Mouse (Mus musculus): ENCODE results near the gene Ccser1. TPM values are rescaled to one million over a fixed set of nuclear protein-coding genes. Genes with fewer than 3 reads are reported as not detected.
A peak's percentile ranks its signal among the peaks of the same experiment; 100 is the strongest.

Ccser1 gene
- total and polyA plus RNA-seq, 3 experiments = 0.45 to 1.7 (median 0.94) TPM

GRCm38 (mm10) chr6:61292927-61293326 is 112.8 kb downstream of the Ccser1 start:
- Histone ChIP-seq H3K9ac (ENCODE audit: low read depth, low read length) (no peak overlapping the region), H3K36me3 (ENCODE audit: control insufficient read depth, insufficient read depth, low read length) (no peaks in the 10 kb centered on the region), H3K79me2 (replicated peaks; ENCODE audit: control insufficient read depth, insufficient read depth, low read length) (no peaks in the 10 kb centered on the region), H3K4me3 (no peak overlapping the region), H3K27ac (no peak overlapping the region), H3K27me3 (ENCODE audit: control insufficient read depth, insufficient read depth, low read length) (no peaks in the 10 kb centered on the region), H3K4me1 (ENCODE audit: control insufficient read depth, insufficient read depth, low read length) (peaks cover 2% of the 10 kb centered on the region; the same call in 1 of the 2 replicates)
- TF ChIP-seq POLR2A (IDR thresholded peaks at IDR 0.05; ENCODE audit: insufficient read depth, low read depth, low read length) (no peak), CTCF (IDR thresholded peaks at IDR 0.05) (no peak), EP300 (IDR thresholded peaks at IDR 0.05; ENCODE audit: insufficient read depth, low read depth, low read length) (no peak)
- no peak for DNase-seq
- intact Hi-C loops (cut with DNase I) = loop anchor here (10.0 kb wide), 1 partner anchor 108 kb away; the partner anchor contains the start of gene Ccser1
- 27% methylated on average over 3 of the region's 3 CpGs for WGBS

DNA sequence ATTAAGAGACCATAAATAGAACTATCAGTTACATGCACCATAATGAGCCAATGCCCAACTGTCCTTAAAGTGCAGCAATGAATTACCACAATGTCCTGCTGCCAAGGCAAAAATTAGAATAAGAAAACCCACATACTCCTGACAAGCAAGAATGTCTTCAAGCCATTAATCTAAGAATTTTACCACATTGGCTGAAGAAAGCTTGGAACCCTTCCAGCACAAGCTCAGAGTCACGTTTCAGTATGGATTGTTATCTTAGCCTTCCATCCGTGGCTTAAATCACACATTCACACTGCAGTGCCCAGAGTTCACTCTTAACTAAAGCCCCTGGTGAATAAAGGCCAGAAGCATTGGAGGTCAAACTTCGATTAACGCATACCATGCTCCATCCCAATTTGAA is 115.4 kb downstream of the Ccser1 start:
- intact Hi-C loops (cut with DNase I) = loop anchor here (10.0 kb wide), 1 partner anchor 111 kb away; the partner anchor contains the start of gene Ccser1
- 41% methylated on average over 4 of the region's 4 CpGs for WGBS
- no peaks in the 10 kb centered on the region for H3K36me3 ChIP-seq (ENCODE audit: control insufficient read depth, insufficient read depth, low read length)

GRCm38 (mm10) chr6:61296188-61297037 is 116.3 kb downstream of the Ccser1 start:
- Histone ChIP-seq H3K79me2 (replicated peaks; ENCODE audit: control insufficient read depth, insufficient read depth, low read length) (no peaks in the 10 kb centered on the region), H3K36me3 (ENCODE audit: control insufficient read depth, insufficient read depth, low read length) (no peaks in the 10 kb centered on the region), H3K27me3 (ENCODE audit: control insufficient read depth, insufficient read depth, low read length) (no peaks in the 10 kb centered on the region), H3K9ac (ENCODE audit: low read depth, low read length) (no peak overlapping the region), H3K4me1 (ENCODE audit: control insufficient read depth, insufficient read depth, low read length) (peaks cover 2% of the 10 kb centered on the region; the same call in 1 of the 2 replicates), H3K27ac (no peak overlapping the region), H3K4me3 (no peak overlapping the region)
- DNase-seq = no peak
- intact Hi-C loops (cut with DNase I) = loop anchor here (10.0 kb wide), 1 partner anchor 112 kb away; the partner anchor contains the start of gene Ccser1
- WGBS = 74% methylated on average over 6 of the region's 6 CpGs
- TF ChIP-seq EP300 (IDR thresholded peaks at IDR 0.05; ENCODE audit: insufficient read depth, low read depth, low read length) = no peak
- no peak for TF ChIP-seq POLR2A (IDR thresholded peaks at IDR 0.05; ENCODE audit: insufficient read depth, low read depth, low read length)
- no peak for TF ChIP-seq CTCF (IDR thresholded peaks at IDR 0.05)

More for the DNA sequence above, 115.4 kb downstream of the Ccser1 start:
- no peak overlapping the region for H3K9ac ChIP-seq (ENCODE audit: low read depth, low read length)
- H3K27me3 ChIP-seq (ENCODE audit: control insufficient read depth, insufficient read depth, low read length) = no peaks in the 10 kb centered on the region
- no peak overlapping the region for H3K4me3 ChIP-seq
- no peak overlapping the region for H3K27ac ChIP-seq
- no peak for DNase-seq
- TF ChIP-seq POLR2A (IDR thresholded peaks at IDR 0.05; ENCODE audit: insufficient read depth, low read depth, low read length) = no peak
- no peak for TF ChIP-seq EP300 (IDR thresholded peaks at IDR 0.05; ENCODE audit: insufficient read depth, low read depth, low read length)
- TF ChIP-seq CTCF (IDR thresholded peaks at IDR 0.05) = no peak
- H3K79me2 ChIP-seq (replicated peaks; ENCODE audit: control insufficient read depth, insufficient read depth, low read length) = no peaks in the 10 kb centered on the region
- H3K4me1 ChIP-seq (ENCODE audit: control insufficient read depth, insufficient read depth, low read length) = peaks cover 2% of the 10 kb centered on the region; the same call in 1 of the 2 replicates

DNA sequence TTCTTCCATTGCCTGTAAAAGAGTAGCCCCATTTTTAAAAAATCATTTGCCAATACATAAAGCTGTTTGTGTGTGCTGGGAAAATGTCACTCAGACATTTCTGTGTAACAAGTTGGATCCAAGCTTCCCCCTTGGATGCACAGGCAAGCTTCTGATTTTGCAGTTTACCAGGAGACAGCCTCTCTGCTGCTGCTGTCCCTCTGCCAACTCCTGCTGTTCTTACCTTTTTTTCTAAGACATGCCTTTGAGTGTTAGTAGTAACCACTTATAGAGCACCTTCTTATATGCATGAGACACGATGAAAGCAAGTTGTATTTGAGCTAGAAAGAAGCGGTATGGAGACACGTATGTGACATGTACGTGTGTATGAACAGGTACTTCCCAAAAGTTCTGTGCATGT is 120.3 kb downstream of the Ccser1 start:
- no peaks in the 10 kb centered on the region for H3K27me3 ChIP-seq (ENCODE audit: control insufficient read depth, insufficient read depth, low read length)
- intact Hi-C loops (cut with DNase I) = loop anchor here (2.0 to 10.0 kb wide), 4 partner anchors 238 to 743 kb away; no protein-coding TSS in a partner anchor
- no peak overlapping the region for H3K27ac ChIP-seq
- H3K4me1 ChIP-seq (ENCODE audit: control insufficient read depth, insufficient read depth, low read length) = no peaks in the 10 kb centered on the region
- WGBS = 87% methylated on average over 4 of the region's 4 CpGs
- TF ChIP-seq CTCF (IDR thresholded peaks at IDR 0.05) (no peak), EP300 (IDR thresholded peaks at IDR 0.05; ENCODE audit: insufficient read depth, low read depth, low read length) (no peak), POLR2A (IDR thresholded peaks at IDR 0.05; ENCODE audit: insufficient read depth, low read depth, low read length) (no peak)
- H3K9ac ChIP-seq (ENCODE audit: low read depth, low read length) = no peak overlapping the region
- H3K79me2 ChIP-seq (replicated peaks; ENCODE audit: control insufficient read depth, insufficient read depth, low read length) = no peaks in the 10 kb centered on the region
- no peak for DNase-seq
- H3K4me3 ChIP-seq = no peak overlapping the region
- H3K36me3 ChIP-seq (ENCODE audit: control insufficient read depth, insufficient read depth, low read length) = no peaks in the 10 kb centered on the region

GRCm38 (mm10) chr6:61300975-61301374 is 120.9 kb downstream of the Ccser1 start:
- Histone ChIP-seq H3K79me2 (replicated peaks; ENCODE audit: control insufficient read depth, insufficient read depth, low read length) (no peaks in the 10 kb centered on the region), H3K27me3 (ENCODE audit: control insufficient read depth, insufficient read depth, low read length) (no peaks in the 10 kb centered on the region), H3K4me3 (no peak overlapping the region), H3K9ac (ENCODE audit: low read depth, low read length) (no peak overlapping the region), H3K36me3 (ENCODE audit: control insufficient read depth, insufficient read depth, low read length) (no peaks in the 10 kb centered on the region), H3K4me1 (ENCODE audit: control insufficient read depth, insufficient read depth, low read length) (no peaks in the 10 kb centered on the region), H3K27ac (no peak overlapping the region)
- 63% methylated on average over 7 of the region's 7 CpGs for WGBS
- intact Hi-C loops (cut with DNase I) = loop anchor here (2.0 to 10.0 kb wide), 4 partner anchors 238 to 744 kb away; no protein-coding TSS in a partner anchor
- no peak for TF ChIP-seq CTCF (IDR thresholded peaks at IDR 0.05)
- TF ChIP-seq EP300 (IDR thresholded peaks at IDR 0.05; ENCODE audit: insufficient read depth, low read depth, low read length) = no peak
- TF ChIP-seq POLR2A (IDR thresholded peaks at IDR 0.05; ENCODE audit: insufficient read depth, low read depth, low read length) = no peak
- no peak for DNase-seq

- Histone ChIP-seq H3K27me3 (ENCODE audit: control insufficient read depth, insufficient read depth, low read length) (no peaks in the 10 kb centered on the region), H3K4me3 (no peak overlapping the region), H3K4me1 (ENCODE audit: control insufficient read depth, insufficient read depth, low read length) (no peaks in the 10 kb centered on the region), H3K79me2 (replicated peaks; ENCODE audit: control insufficient read depth, insufficient read depth, low read length) (no peaks in the 10 kb centered on the region), H3K9ac (ENCODE audit: low read depth, low read length) (no peak overlapping the region), H3K27ac (no peak overlapping the region), H3K36me3 (ENCODE audit: control insufficient read depth, insufficient read depth, low read length) (no peaks in the 10 kb centered on the region)
- TF ChIP-seq CTCF (IDR thresholded peaks at IDR 0.05) (peak; percentile 95), POLR2A (IDR thresholded peaks at IDR 0.05; ENCODE audit: insufficient read depth, low read depth, low read length) (no peak), EP300 (IDR thresholded peaks at IDR 0.05; ENCODE audit: insufficient read depth, low read depth, low read length) (no peak)
- 14% methylated on average over 2 of the region's 2 CpGs for WGBS
- intact Hi-C loops (cut with DNase I) = loop anchor here (2.0 to 10.0 kb wide), 4 partner anchors 239 to 744 kb away; no protein-coding TSS in a partner anchor
- no peak for DNase-seq
Observed at GRCm38 (mm10) chr6:61301631-61302030, 121.5 kb downstream of the Ccser1 start.

Measured in heart, adult 2 months (tissue).